Mouse (Mus musculus) neural tube, embryonic 11.5 days (tissue): ENCODE data around the gene Tyk2. TPM values are rescaled to one million over a fixed set of nuclear protein-coding genes. Genes with fewer than 3 reads are reported as not detected.
A peak's percentile ranks its signal among the peaks of the same experiment; 100 is the strongest.

ENCODE experiments used
- ATAC-seq: fragments of 200-750 bp; cut with Nextera tagmentation; 2 replicates; pipeline ENCODE4 v1.8.0; 2017; ENCODE audit warnings: moderate number of reproducible peaks, mild to moderate bottlenecking, moderate TSS enrichment, moderate library complexity; ENCODE audit not compliant: insufficient read depth, low FRiP score, low TSS enrichment
- DNase-seq: peaks from one replicate; pipeline ENCODE4 v3.0.0-alpha.2; 2015; ENCODE audit warnings: low spot score
- H3K27ac ChIP-seq: fragments of 300-500 bp; sonication (generic); 2 replicates; pipeline ENCODE4 v1.5.1; 2014; ENCODE audit warnings: low read depth, mild to moderate bottlenecking, low read length
- H3K27me3 ChIP-seq: fragments of 300-500 bp; sonication (generic); 2 replicates; pipeline ENCODE4 v1.6.1; 2014; ENCODE audit warnings: mild to moderate bottlenecking, low read length, mixed read lengths; ENCODE audit not compliant: control insufficient read depth, insufficient read depth
- H3K36me3 ChIP-seq: fragments of 300-500 bp; sonication (generic); 2 replicates; pipeline ENCODE4 v1.6.1; 2014; ENCODE audit warnings: mild to moderate bottlenecking, low read length, moderate library complexity, mixed read lengths; ENCODE audit not compliant: control insufficient read depth, insufficient read depth
- H3K4me1 ChIP-seq: fragments of 300-500 bp; sonication (generic); 2 replicates; pipeline ENCODE4 v1.6.1; 2014; ENCODE audit warnings: low read length, mixed read lengths; ENCODE audit not compliant: control insufficient read depth, insufficient read depth
- H3K4me2 ChIP-seq: fragments of 300-500 bp; sonication (generic); 2 replicates; pipeline ENCODE4 v1.6.1; 2014; ENCODE audit warnings: low read depth, mild to moderate bottlenecking, moderate library complexity
- H3K4me3 ChIP-seq: fragments of 300-500 bp; sonication (generic); 2 replicates; pipeline ENCODE4 v1.5.1; 2014; ENCODE audit warnings: low read depth, low read length
- H3K9ac ChIP-seq: fragments of 300-500 bp; sonication (generic); 2 replicates; pipeline ENCODE4 v1.6.1; 2014; ENCODE audit warnings: mild to moderate bottlenecking, low read length
- H3K9me3 ChIP-seq: fragments of 300-500 bp; sonication (generic); 2 replicates; pipeline ENCODE4 v1.6.1; 2016; ENCODE audit warnings: low read length; ENCODE audit not compliant: control insufficient read depth
- WGBS: fragments of 180-500 bp; shearing (Covaris S2); extraction: QIAGEN DNeasy Blood & Tissue Kit; methylation state at CpG from one replicate; pipeline ENCODE4 v1.1.7; 2014; 5-methylcytosine and 5-hydroxymethylcytosine counted together
- polyA plus RNA-seq: library from polyadenylated mRNA; unstranded; fragments of >200 nt; fragmentation: Nextera tagmentation; extraction: Ambion mirVana; gene quantifications from 2 replicates; pipeline ENCODE4 v1.2.1, GENCODE M21; 2014

Tyk2 gene
- polyA plus RNA-seq, 1 experiment from 2014 or later = 8.6 TPM

GRCm38 (mm10) chr9:21153331-21153730 lies 22.3 kb upstream of the Tyk2 start:
- H3K9me3 ChIP-seq = no peaks in the 10 kb centered on the region
- H3K36me3 ChIP-seq = no peaks in the 10 kb centered on the region
- peaks cover 9% of the 10 kb centered on the region for H3K4me1 ChIP-seq
- no peak overlapping the region for H3K27ac ChIP-seq
- DNase-seq = no peak
- WGBS = 6% methylated on average over 12 of the region's 12 CpGs
- H3K4me2 ChIP-seq = peak overlapping the region; percentile 47
- H3K27me3 ChIP-seq = no peaks in the 10 kb centered on the region
- peak overlapping the region; percentile 0; the same call in 1 of the 2 replicates for H3K4me3 ChIP-seq
- ATAC-seq = no peak
- H3K9ac ChIP-seq = peak overlapping the region; percentile 1; the same call in 1 of the 2 replicates

DNA sequence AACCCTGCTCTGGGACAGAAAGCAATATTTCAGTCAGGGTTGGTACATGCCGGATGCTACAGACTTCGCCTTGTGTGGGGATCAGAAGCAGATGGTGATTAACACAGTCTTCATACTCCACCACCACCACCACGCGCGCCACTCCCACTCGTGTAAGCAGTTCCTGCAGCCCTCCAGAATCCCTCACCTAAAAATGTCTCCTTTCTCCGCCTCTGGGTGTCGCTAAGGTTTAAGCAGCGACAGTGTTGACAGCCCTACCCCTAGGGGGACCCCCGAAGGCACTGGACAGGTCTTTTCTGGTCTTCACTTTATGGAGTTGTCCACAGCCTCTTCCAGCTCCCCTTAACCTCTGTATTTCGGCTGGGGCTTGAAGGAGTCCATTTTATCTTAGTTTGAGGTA lies 21.7 kb upstream of the Tyk2 start:
- H3K27ac ChIP-seq = no peak overlapping the region
- H3K9ac ChIP-seq = no peak overlapping the region
- WGBS = 5% methylated on average over 11 of the region's 11 CpGs
- DNase-seq (peak; percentile 68), ATAC-seq (no peak)
- H3K27me3 ChIP-seq = no peaks in the 10 kb centered on the region
- H3K36me3 ChIP-seq = no peaks in the 10 kb centered on the region
- H3K9me3 ChIP-seq = no peaks in the 10 kb centered on the region
- H3K4me2 ChIP-seq = peak overlapping the region; percentile 47
- H3K4me1 ChIP-seq = peaks cover 12% of the 10 kb centered on the region
- no peak overlapping the region for H3K4me3 ChIP-seq

DNA sequence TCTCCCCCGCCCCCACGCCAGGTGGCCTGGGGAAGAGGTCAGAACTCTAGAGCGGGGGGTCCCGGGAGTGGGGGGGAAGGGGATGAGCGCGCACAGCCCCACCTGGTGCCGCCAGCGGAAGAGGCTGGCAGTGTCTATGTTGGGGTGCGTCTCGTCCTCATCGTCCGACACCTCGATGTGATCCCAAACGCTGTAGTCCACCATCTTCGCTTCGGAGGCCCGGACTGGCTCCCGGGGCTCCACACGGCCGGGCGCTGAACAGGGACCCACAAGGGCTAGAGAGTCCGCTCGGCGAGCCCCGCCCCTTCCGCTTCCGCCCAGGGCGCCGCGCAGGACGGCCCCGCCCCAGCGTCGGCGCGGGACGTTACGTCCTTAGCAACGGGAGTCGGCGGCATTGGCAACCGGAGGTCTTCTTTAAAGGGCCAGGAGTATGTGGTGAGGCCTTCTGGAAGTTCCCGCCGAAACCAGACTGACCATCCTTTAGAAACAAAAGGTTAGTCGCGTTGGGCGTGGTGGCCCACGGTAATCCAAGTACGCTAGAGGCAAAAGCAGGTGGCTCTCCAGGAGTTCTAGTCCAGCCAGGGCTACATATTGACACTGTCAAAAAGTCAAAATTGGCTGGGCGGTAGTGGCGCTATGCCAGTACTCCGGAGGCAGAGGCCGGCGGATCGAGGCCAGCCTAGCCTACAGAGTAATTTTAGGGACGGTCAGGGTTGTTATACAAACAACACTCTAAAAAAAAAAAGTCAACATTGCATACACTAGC lies 18.8 kb upstream of the Tyk2 start, which contains the start of gene Cdc37:
Gene Cdc37, minus strand, starts transcription at position 329 of the 766 bp plus-strand sequence.
- no peaks in the 10 kb centered on the region; the same call in 1 of the 2 replicates for H3K36me3 ChIP-seq
- H3K4me1 ChIP-seq = peaks cover 17% of the 10 kb centered on the region
- peak; percentile 97 for ATAC-seq
- H3K4me3 ChIP-seq = peak within 1 kb of the TSS; percentile 71
- peak within 1 kb of the TSS; percentile 87 for H3K4me2 ChIP-seq
- H3K27ac ChIP-seq = no peak within 1 kb of the TSS
- peak; percentile 97 for DNase-seq
- no peaks in the 10 kb centered on the region for H3K27me3 ChIP-seq
- 5% methylated on average over 56 of the region's 56 CpGs for whole genome bisulfite sequencing
- H3K9me3 ChIP-seq = no peaks in the 10 kb centered on the region
- H3K9ac ChIP-seq = peak within 1 kb of the TSS; percentile 75

- Histone ChIP-seq H3K36me3 (peaks cover 2% of the 10 kb centered on the region; the same call in 1 of the 2 replicates), H3K9me3 (no peaks in the 10 kb centered on the region), H3K4me2 (peak overlapping the region; percentile 87), H3K9ac (peak overlapping the region; percentile 75), H3K4me3 (peak overlapping the region; percentile 71), H3K27me3 (no peaks in the 10 kb centered on the region), H3K4me1 (peaks cover 17% of the 10 kb centered on the region), H3K27ac (no peak overlapping the region)
- DNase-seq = no peak
- ATAC-seq = no peak
- WGBS = 9% methylated on average over 8 of the region's 8 CpGs
Measured at GRCm38 (mm10) chr9:21149077-21149653, 18.1 kb upstream of the Tyk2 start.

DNA sequence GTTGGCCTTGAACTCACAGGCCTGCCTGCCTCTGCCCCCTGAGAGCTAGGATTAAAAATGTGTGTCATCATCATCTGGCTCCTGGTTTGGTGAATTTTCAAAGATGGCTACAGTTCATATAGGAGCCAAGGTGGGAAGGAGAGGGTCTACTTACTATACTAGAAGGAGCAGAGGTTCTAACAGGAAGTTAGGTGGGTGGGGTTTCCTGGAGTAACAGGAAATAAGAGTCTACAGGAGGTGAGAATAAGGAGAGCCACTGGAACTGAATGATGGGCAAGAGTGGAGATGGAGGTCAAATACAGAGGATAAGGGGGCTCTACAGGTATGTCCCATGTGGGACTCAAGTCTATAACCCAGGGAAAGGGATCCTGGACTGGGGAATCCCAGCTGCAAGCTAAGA lies 17.4 kb upstream of the Tyk2 start:
- Histone ChIP-seq H3K9ac (peak overlapping the region; percentile 24; the same call in 1 of the 2 replicates), H3K4me3 (peak overlapping the region; percentile 71), H3K4me1 (peaks cover 17% of the 10 kb centered on the region), H3K4me2 (peak overlapping the region; percentile 87), H3K36me3 (peaks cover 2% of the 10 kb centered on the region; the same call in 1 of the 2 replicates), H3K27ac (no peak overlapping the region), H3K27me3 (no peaks in the 10 kb centered on the region), H3K9me3 (no peaks in the 10 kb centered on the region)
- DNase-seq (no peak), ATAC-seq (no peak)

GRCm38 (mm10) chr9:21146722-21147121 lies 15.7 kb upstream of the Tyk2 start:
- Histone ChIP-seq H3K36me3 (peaks cover 15% of the 10 kb centered on the region), H3K9ac (no peak overlapping the region), H3K4me1 (peaks cover 17% of the 10 kb centered on the region), H3K27me3 (no peaks in the 10 kb centered on the region), H3K4me2 (peak overlapping the region; percentile 20; the same call in 1 of the 2 replicates), H3K9me3 (no peaks in the 10 kb centered on the region), H3K4me3 (0 out of 2 replicates have a peak overlapping the region, but pooled peaks have one; percentile 7), H3K27ac (no peak overlapping the region)
- ATAC-seq (no peak), DNase-seq (peak; percentile 38)
- 52% methylated on average over 10 of the region's 10 CpGs for WGBS

DNA sequence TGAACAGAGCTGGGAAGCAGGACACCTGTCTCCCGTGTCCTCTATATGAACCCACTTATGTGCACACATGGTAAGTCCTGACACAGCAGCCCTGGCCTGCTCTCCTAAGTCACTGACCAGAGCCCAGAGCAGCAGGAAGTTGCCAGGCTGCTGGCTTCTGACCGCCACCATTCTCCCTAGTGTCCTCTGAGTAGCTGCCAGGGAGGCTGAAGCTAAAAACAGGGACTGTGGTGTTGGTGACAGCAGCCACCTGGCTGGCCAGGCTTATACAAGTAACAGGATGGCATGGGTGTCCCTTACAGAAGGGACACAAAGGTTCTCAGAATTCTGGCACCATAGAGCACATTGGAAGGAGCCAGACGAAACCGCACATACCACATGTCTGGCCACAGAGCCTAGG lies 14.4 kb upstream of the Tyk2 start:
- WGBS = 97% methylated on average over 4 of the region's 4 CpGs
- Histone ChIP-seq H3K9ac (no peak overlapping the region), H3K36me3 (peaks cover 19% of the 10 kb centered on the region), H3K4me1 (peaks cover 17% of the 10 kb centered on the region), H3K4me2 (no peak overlapping the region), H3K27ac (no peak overlapping the region), H3K27me3 (no peaks in the 10 kb centered on the region), H3K4me3 (no peak overlapping the region), H3K9me3 (no peaks in the 10 kb centered on the region)
- ATAC-seq (no peak), DNase-seq (no peak)

DNA sequence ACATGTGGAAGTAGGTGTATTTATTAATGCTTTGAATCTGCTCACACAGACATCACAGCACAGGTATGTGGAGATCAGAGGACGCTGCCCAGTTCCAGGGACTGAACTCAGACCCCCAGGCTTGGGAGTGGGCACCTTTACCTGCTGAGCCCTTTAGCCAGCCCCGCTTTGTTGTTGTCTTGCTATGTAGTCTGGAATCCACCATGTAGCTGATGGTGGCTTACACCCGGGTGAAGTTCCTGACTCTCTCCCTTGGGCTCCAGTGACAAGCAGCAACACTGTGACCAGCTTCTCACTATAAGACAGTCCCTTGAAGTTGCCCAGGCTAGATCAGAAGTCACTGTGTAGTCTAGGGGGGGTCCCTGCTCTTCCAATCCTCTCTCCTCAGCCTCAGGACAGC lies 13.3 kb upstream of the Tyk2 start:
- H3K9ac ChIP-seq = no peak overlapping the region
- no peaks in the 10 kb centered on the region for H3K27me3 ChIP-seq
- H3K27ac ChIP-seq = no peak overlapping the region
- no peaks in the 10 kb centered on the region for H3K9me3 ChIP-seq
- DNase-seq (no peak), ATAC-seq (no peak)
- 98% methylated on average over 3 of the region's 3 CpGs for WGBS
- no peak overlapping the region for H3K4me2 ChIP-seq
- peaks cover 17% of the 10 kb centered on the region for H3K4me1 ChIP-seq
- peaks cover 23% of the 10 kb centered on the region for H3K36me3 ChIP-seq
- no peak overlapping the region for H3K4me3 ChIP-seq
